Mouse (Mus musculus) neural tube, embryonic 11.5 days (tissue): ENCODE data around the gene Pde4d. TPM values are rescaled to one million over a fixed set of nuclear protein-coding genes. Genes with fewer than 3 reads are reported as not detected.

Source experiments
- ATAC-seq: fragments of 200-750 bp; cut with Nextera tagmentation; 2 replicates; pipeline ENCODE4 v1.8.0; 2017; ENCODE audit warnings: moderate number of reproducible peaks, mild to moderate bottlenecking, moderate TSS enrichment, moderate library complexity; ENCODE audit not compliant: insufficient read depth, low FRiP score, low TSS enrichment
- DNase-seq: peaks from one replicate; pipeline ENCODE4 v3.0.0-alpha.2; 2015; ENCODE audit warnings: low spot score
- H3K27ac ChIP-seq: fragments of 300-500 bp; sonication (generic); 2 replicates; pipeline ENCODE4 v1.5.1; 2014; ENCODE audit warnings: low read depth, mild to moderate bottlenecking, low read length
- H3K27me3 ChIP-seq: fragments of 300-500 bp; sonication (generic); 2 replicates; pipeline ENCODE4 v1.6.1; 2014; ENCODE audit warnings: mild to moderate bottlenecking, low read length, mixed read lengths; ENCODE audit not compliant: control insufficient read depth, insufficient read depth
- H3K36me3 ChIP-seq: fragments of 300-500 bp; sonication (generic); 2 replicates; pipeline ENCODE4 v1.6.1; 2014; ENCODE audit warnings: mild to moderate bottlenecking, low read length, moderate library complexity, mixed read lengths; ENCODE audit not compliant: control insufficient read depth, insufficient read depth
- H3K4me1 ChIP-seq: fragments of 300-500 bp; sonication (generic); 2 replicates; pipeline ENCODE4 v1.6.1; 2014; ENCODE audit warnings: low read length, mixed read lengths; ENCODE audit not compliant: control insufficient read depth, insufficient read depth
- H3K4me2 ChIP-seq: fragments of 300-500 bp; sonication (generic); 2 replicates; pipeline ENCODE4 v1.6.1; 2014; ENCODE audit warnings: low read depth, mild to moderate bottlenecking, moderate library complexity
- H3K4me3 ChIP-seq: fragments of 300-500 bp; sonication (generic); 2 replicates; pipeline ENCODE4 v1.5.1; 2014; ENCODE audit warnings: low read depth, low read length
- H3K9ac ChIP-seq: fragments of 300-500 bp; sonication (generic); 2 replicates; pipeline ENCODE4 v1.6.1; 2014; ENCODE audit warnings: mild to moderate bottlenecking, low read length
- H3K9me3 ChIP-seq: fragments of 300-500 bp; sonication (generic); 2 replicates; pipeline ENCODE4 v1.6.1; 2016; ENCODE audit warnings: low read length; ENCODE audit not compliant: control insufficient read depth
- WGBS: fragments of 180-500 bp; shearing (Covaris S2); extraction: QIAGEN DNeasy Blood & Tissue Kit; methylation state at CpG from one replicate; pipeline ENCODE4 v1.1.7; 2014; 5-methylcytosine and 5-hydroxymethylcytosine counted together
- polyA plus RNA-seq: library from polyadenylated mRNA; unstranded; fragments of >200 nt; fragmentation: Nextera tagmentation; extraction: Ambion mirVana; gene quantifications from 2 replicates; pipeline ENCODE4 v1.2.1, GENCODE M21; 2014

Pde4d gene
- polyA plus RNA-seq, 1 experiment from 2014 or later, result 11.1 TPM

GRCm38 (mm10) chr13:109116004-109116341 lies 666.2 kb downstream of the Pde4d start:
- Histone ChIP-seq H3K36me3 (no peaks in the 10 kb centered on the region), H3K4me1 (no peaks in the 10 kb centered on the region), H3K9me3 (no peaks in the 10 kb centered on the region), H3K9ac (peak overlapping the region; percentile 57), H3K4me3 (peak overlapping the region; percentile 59), H3K27me3 (no peaks in the 10 kb centered on the region), H3K27ac (no peak overlapping the region), H3K4me2 (peak overlapping the region; percentile 95)
- peak; percentile 39 for ATAC-seq
- 0% methylated on average over 8 of the region's 8 CpGs for WGBS
- DNase-seq, result peak; percentile 79

- no peaks in the 10 kb centered on the region for H3K4me1 ChIP-seq
- ATAC-seq (peak; percentile 82), DNase-seq (peak; percentile 79)
- H3K27ac ChIP-seq, result peak overlapping the region; percentile 44; the same call in 1 of the 2 replicates
- under 1% methylated on average over 58 of the region's 63 CpGs for WGBS
- no peaks in the 10 kb centered on the region for H3K36me3 ChIP-seq
- H3K27me3 ChIP-seq, result no peaks in the 10 kb centered on the region
- no peaks in the 10 kb centered on the region for H3K9me3 ChIP-seq
- H3K9ac ChIP-seq, result peak overlapping the region; percentile 57
- H3K4me2 ChIP-seq, result peak overlapping the region; percentile 95
- H3K4me3 ChIP-seq, result peak overlapping the region; percentile 59
Measured at GRCm38 (mm10) chr13:109116342-109117201, 666.8 kb downstream of the Pde4d start.

GRCm38 (mm10) chr13:109117210-109117791 lies 667.6 kb downstream of the Pde4d start:
- Histone ChIP-seq H3K9ac (peak overlapping the region; percentile 57), H3K4me1 (no peaks in the 10 kb centered on the region), H3K27ac (no peak overlapping the region), H3K36me3 (no peaks in the 10 kb centered on the region), H3K9me3 (no peaks in the 10 kb centered on the region), H3K4me3 (peak overlapping the region; percentile 59), H3K4me2 (peak overlapping the region; percentile 95), H3K27me3 (no peaks in the 10 kb centered on the region)
- DNase-seq (peak; percentile 33), ATAC-seq (peak; percentile 86)
- 6% methylated on average over 14 of the region's 14 CpGs for WGBS

- Histone ChIP-seq H3K9ac (no peak overlapping the region), H3K27me3 (no peaks in the 10 kb centered on the region), H3K4me1 (no peaks in the 10 kb centered on the region), H3K27ac (no peak overlapping the region), H3K4me2 (no peak overlapping the region), H3K4me3 (no peak overlapping the region), H3K9me3 (no peaks in the 10 kb centered on the region), H3K36me3 (no peaks in the 10 kb centered on the region)
- DNase-seq (no peak), ATAC-seq (no peak)
- WGBS, result 82% methylated on average over 1 of the region's 1 CpGs
Measured at GRCm38 (mm10) chr13:109118296-109118800, 668.6 kb downstream of the Pde4d start.

GRCm38 (mm10) chr13:109121867-109122266 lies 672.1 kb downstream of the Pde4d start:
- Histone ChIP-seq H3K9ac (no peak overlapping the region), H3K27me3 (no peaks in the 10 kb centered on the region), H3K4me1 (no peaks in the 10 kb centered on the region), H3K9me3 (no peaks in the 10 kb centered on the region), H3K4me2 (no peak overlapping the region), H3K27ac (no peak overlapping the region), H3K4me3 (no peak overlapping the region), H3K36me3 (no peaks in the 10 kb centered on the region)
- no peak for ATAC-seq
- 57% methylated on average over 3 of the region's 3 CpGs for WGBS
- no peak for DNase-seq

- no peaks in the 10 kb centered on the region for H3K4me1 ChIP-seq
- no peak overlapping the region for H3K4me3 ChIP-seq
- no peak overlapping the region for H3K27ac ChIP-seq
- ATAC-seq (no peak), DNase-seq (no peak)
- 66% methylated on average over 4 of the region's 4 CpGs for WGBS
- H3K9ac ChIP-seq, result no peak overlapping the region
- no peak overlapping the region for H3K4me2 ChIP-seq
- no peaks in the 10 kb centered on the region for H3K36me3 ChIP-seq
- H3K9me3 ChIP-seq, result no peaks in the 10 kb centered on the region
- no peaks in the 10 kb centered on the region for H3K27me3 ChIP-seq
Measured at GRCm38 (mm10) chr13:109136405-109136804, 686.7 kb downstream of the Pde4d start.

GRCm38 (mm10) chr13:109158703-109159102 lies 709.0 kb downstream of the Pde4d start:
- DNase-seq (no peak), ATAC-seq (no peak)
- no peak overlapping the region for H3K9ac ChIP-seq
- H3K36me3 ChIP-seq, result no peaks in the 10 kb centered on the region
- WGBS, result 71% methylated on average over 3 of the region's 3 CpGs
- no peak overlapping the region for H3K27ac ChIP-seq
- no peaks in the 10 kb centered on the region for H3K9me3 ChIP-seq
- no peaks in the 10 kb centered on the region for H3K27me3 ChIP-seq
- no peak overlapping the region for H3K4me3 ChIP-seq
- H3K4me2 ChIP-seq, result no peak overlapping the region
- no peaks in the 10 kb centered on the region for H3K4me1 ChIP-seq

- Histone ChIP-seq H3K36me3 (no peaks in the 10 kb centered on the region), H3K9me3 (no peaks in the 10 kb centered on the region), H3K4me1 (0 out of 2 replicates have a peak, but pooled peaks cover 4% of the 10 kb centered on the region), H3K27me3 (no peaks in the 10 kb centered on the region), H3K4me3 (no peak overlapping the region), H3K4me2 (no peak overlapping the region), H3K27ac (no peak overlapping the region), H3K9ac (no peak overlapping the region)
- 49% methylated on average over 9 of the region's 9 CpGs for WGBS
- peak; percentile 21 for DNase-seq
- ATAC-seq, result peak; percentile 83
Measured at GRCm38 (mm10) chr13:109168556-109169334, 719.0 kb downstream of the Pde4d start.
